Mouse (Mus musculus) midbrain, embryonic 16.5 days (tissue): Measurements from ENCODE around the gene Ndufv1. TPM values are rescaled to one million over a fixed set of nuclear protein-coding genes. Genes with fewer than 3 reads are reported as not detected.

Experiments
- ATAC-seq: fragments of 200-750 bp; cut with Nextera tagmentation; 2 replicates; pipeline ENCODE4 v1.8.0; 2017; ENCODE audit warnings: moderate TSS enrichment
- H3K27ac ChIP-seq: fragments of 300-500 bp; sonication (generic); 2 replicates; pipeline ENCODE4 v1.5.1; 2014; ENCODE audit warnings: mild to moderate bottlenecking, low read length, mixed read lengths
- H3K27me3 ChIP-seq: fragments of 300-500 bp; sonication (generic); 2 replicates; pipeline ENCODE4 v1.6.1; 2014; ENCODE audit warnings: low read depth, low read length, mixed read lengths; ENCODE audit not compliant: control insufficient read depth, insufficient read depth
- H3K36me3 ChIP-seq: fragments of 300-500 bp; sonication (generic); 2 replicates; pipeline ENCODE4 v1.6.1; 2014; ENCODE audit warnings: mild to moderate bottlenecking, low read length, moderate library complexity, mixed read lengths; ENCODE audit not compliant: control insufficient read depth, insufficient read depth
- H3K4me1 ChIP-seq: fragments of 300-500 bp; sonication (generic); 2 replicates; pipeline ENCODE4 v1.6.1; 2014; ENCODE audit warnings: mild to moderate bottlenecking, low read length, mixed read lengths; ENCODE audit not compliant: control insufficient read depth, insufficient read depth
- H3K4me2 ChIP-seq: fragments of 300-500 bp; sonication (generic); 2 replicates; pipeline ENCODE4 v1.6.1; 2014; ENCODE audit warnings: mild to moderate bottlenecking, low read length, mixed read lengths
- H3K4me3 ChIP-seq: fragments of 300-500 bp; sonication (generic); 2 replicates; pipeline ENCODE4 v1.5.1; 2014; ENCODE audit warnings: low read depth, mild to moderate bottlenecking, low read length, moderate library complexity, mixed read lengths
- H3K9ac ChIP-seq: fragments of 300-500 bp; sonication (generic); 2 replicates; pipeline ENCODE4 v1.6.1; 2014; ENCODE audit warnings: low read depth, low read length, mixed read lengths
- H3K9me3 ChIP-seq: fragments of 300-500 bp; sonication (generic); replicated peaks from 2 replicates; pipeline ENCODE4 v1.6.1; 2014; ENCODE audit warnings: mild to moderate bottlenecking, low read length, mixed read lengths; ENCODE audit not compliant: control insufficient read depth, poor library complexity, severe bottlenecking
- WGBS: fragments of 180-500 bp; shearing (Covaris S2); extraction: QIAGEN DNeasy Blood & Tissue Kit; methylation state at CpG from one replicate; pipeline ENCODE4 v1.1.7; 2014; 5-methylcytosine and 5-hydroxymethylcytosine counted together
- polyA plus RNA-seq: library from polyadenylated mRNA; unstranded; fragments of >200 nt; fragmentation: Nextera tagmentation; extraction: Ambion mirVana; gene quantifications from 2 replicates; pipeline ENCODE4 v1.2.1, GENCODE M21; 2015

The Ndufv1 gene
- polyA plus RNA-seq, 1 experiment from 2014 or later, result 247 TPM

GRCm38 (mm10) chr19:4000949-4001525 is 11.6 kb downstream of the Ndufv1 start:
- peaks cover 4% of the 10 kb centered on the region; the same call in 1 of the 2 replicates for H3K36me3 ChIP-seq
- H3K9me3 ChIP-seq, result no peaks in the 10 kb centered on the region
- no peaks in the 10 kb centered on the region for H3K27me3 ChIP-seq
- H3K4me2 ChIP-seq, result peak overlapping the region; percentile 91
- 14% methylated on average over 17 of the region's 17 CpGs for WGBS
- peak overlapping the region; percentile 97 for H3K27ac ChIP-seq
- ATAC-seq, result peak; percentile 18; the same call in 1 of the 2 replicates
- H3K9ac ChIP-seq, result peak overlapping the region; percentile 93
- peaks cover 16% of the 10 kb centered on the region for H3K4me1 ChIP-seq
- peak overlapping the region; percentile 81 for H3K4me3 ChIP-seq

- peak within 1 kb of the TSS; percentile 91 for H3K4me2 ChIP-seq
- H3K4me3 ChIP-seq, result peak within 1 kb of the TSS; percentile 81
- peak within 1 kb of the TSS; percentile 93 for H3K9ac ChIP-seq
- under 1% methylated on average over 64 of the region's 64 CpGs for WGBS
- no peaks in the 10 kb centered on the region for H3K9me3 ChIP-seq
- H3K36me3 ChIP-seq, result peaks cover 2% of the 10 kb centered on the region; the same call in 1 of the 2 replicates
- peak within 1 kb of the TSS; percentile 97 for H3K27ac ChIP-seq
- ATAC-seq, result peak; percentile 92
- no peaks in the 10 kb centered on the region for H3K27me3 ChIP-seq
- peaks cover 16% of the 10 kb centered on the region for H3K4me1 ChIP-seq
Measured at GRCm38 (mm10) chr19:4000119-4000900, 12.3 kb downstream of the Ndufv1 start, which contains the start of the genes Nudt8 and Gm49405. TSS of gene Nudt8 (plus strand) at chr19:4000580. TSS of gene Gm49405 (plus strand) at chr19:4000626.

GRCm38 (mm10) chr19:3999121-3999730 is 13.4 kb downstream of the Ndufv1 start:
- WGBS, result 84% methylated on average over 9 of the region's 9 CpGs
- Histone ChIP-seq H3K27me3 (no peaks in the 10 kb centered on the region), H3K27ac (no peak overlapping the region), H3K9ac (no peak overlapping the region), H3K36me3 (no peaks in the 10 kb centered on the region), H3K4me1 (peaks cover 16% of the 10 kb centered on the region), H3K4me3 (peak overlapping the region; percentile 81), H3K4me2 (peak overlapping the region; percentile 91), H3K9me3 (no peaks in the 10 kb centered on the region)
- ATAC-seq, result no peak

- H3K27ac ChIP-seq, result no peak overlapping the region
- H3K9ac ChIP-seq, result no peak overlapping the region
- H3K9me3 ChIP-seq, result no peaks in the 10 kb centered on the region
- no peaks in the 10 kb centered on the region for H3K27me3 ChIP-seq
- no peaks in the 10 kb centered on the region for H3K36me3 ChIP-seq
- peaks cover 16% of the 10 kb centered on the region for H3K4me1 ChIP-seq
- H3K4me2 ChIP-seq, result no peak overlapping the region
- no peak overlapping the region for H3K4me3 ChIP-seq
- ATAC-seq, result no peak
- 75% methylated on average over 8 of the region's 8 CpGs for WGBS
Measured at GRCm38 (mm10) chr19:3998335-3998734, 14.3 kb downstream of the Ndufv1 start.

- Histone ChIP-seq H3K9ac (no peak overlapping the region), H3K27me3 (no peaks in the 10 kb centered on the region), H3K27ac (no peak overlapping the region), H3K4me2 (no peak overlapping the region), H3K9me3 (no peaks in the 10 kb centered on the region), H3K4me3 (no peak overlapping the region), H3K36me3 (no peaks in the 10 kb centered on the region), H3K4me1 (peaks cover 16% of the 10 kb centered on the region)
- no peak for ATAC-seq
- WGBS, result 66% methylated on average over 8 of the region's 8 CpGs
Measured at GRCm38 (mm10) chr19:3997231-3997630, 15.4 kb downstream of the Ndufv1 start.

- Histone ChIP-seq H3K4me1 (peaks cover 14% of the 10 kb centered on the region), H3K9ac (no peak overlapping the region), H3K27ac (no peak overlapping the region), H3K4me2 (no peak overlapping the region), H3K36me3 (no peaks in the 10 kb centered on the region), H3K27me3 (no peaks in the 10 kb centered on the region), H3K9me3 (no peaks in the 10 kb centered on the region), H3K4me3 (no peak overlapping the region)
- no peak for ATAC-seq
- WGBS, result 79% methylated on average over 8 of the region's 8 CpGs
Measured at GRCm38 (mm10) chr19:3996747-3997146, 15.9 kb downstream of the Ndufv1 start.

GRCm38 (mm10) chr19:3996106-3996505 is 16.5 kb downstream of the Ndufv1 start:
- 76% methylated on average over 7 of the region's 7 CpGs for WGBS
- Histone ChIP-seq H3K9ac (no peak overlapping the region), H3K36me3 (no peaks in the 10 kb centered on the region), H3K27ac (no peak overlapping the region), H3K9me3 (no peaks in the 10 kb centered on the region), H3K4me1 (peaks cover 8% of the 10 kb centered on the region), H3K27me3 (no peaks in the 10 kb centered on the region), H3K4me3 (no peak overlapping the region), H3K4me2 (no peak overlapping the region)
- ATAC-seq, result no peak

- H3K9me3 ChIP-seq, result no peaks in the 10 kb centered on the region
- no peak overlapping the region for H3K9ac ChIP-seq
- no peak overlapping the region for H3K27ac ChIP-seq
- no peak overlapping the region for H3K4me2 ChIP-seq
- WGBS, result 86% methylated on average over 3 of the region's 3 CpGs
- no peak for ATAC-seq
- no peak overlapping the region for H3K4me3 ChIP-seq
- H3K27me3 ChIP-seq, result no peaks in the 10 kb centered on the region
- no peaks in the 10 kb centered on the region for H3K36me3 ChIP-seq
- H3K4me1 ChIP-seq, result peaks cover 5% of the 10 kb centered on the region; the same call in 1 of the 2 replicates
Measured at GRCm38 (mm10) chr19:3995505-3995904, 17.1 kb downstream of the Ndufv1 start.

GRCm38 (mm10) chr19:3994932-3995331 is 17.7 kb downstream of the Ndufv1 start:
- no peak overlapping the region for H3K27ac ChIP-seq
- ATAC-seq, result no peak
- no peaks in the 10 kb centered on the region for H3K36me3 ChIP-seq
- no peaks in the 10 kb centered on the region for H3K27me3 ChIP-seq
- 72% methylated on average over 6 of the region's 6 CpGs for WGBS
- no peaks in the 10 kb centered on the region for H3K9me3 ChIP-seq
- H3K4me2 ChIP-seq, result no peak overlapping the region
- H3K9ac ChIP-seq, result no peak overlapping the region
- H3K4me1 ChIP-seq, result peaks cover 5% of the 10 kb centered on the region; the same call in 1 of the 2 replicates
- H3K4me3 ChIP-seq, result no peak overlapping the region
